Comparison of ENCODE assay signal across 14 mouse cellular contexts in genomic region chr17:79078248-79078647, GRCm38 (mm10).
"Had no signal": no experiment of that assay in that cellular context is flagged by ENCODE, and none has a peak within 500 bp of the region (broad histone marks: within the 10 kb centered on the region; RNA-seq: fewer than 3 reads in every experiment).

No protein-coding gene starts in this region.

- H3K36me3 ChIP-seq: limb, embryonic 15.5 days; liver, embryonic 12.5 days; lung, embryonic 15.5 days; midbrain, embryonic 15.5 days; neural tube, embryonic 13.5 days had no signal

- H3K4me2 ChIP-seq: limb, embryonic 15.5 days; liver, embryonic 12.5 days; lung, embryonic 15.5 days; midbrain, embryonic 11.5 days; midbrain, embryonic 15.5 days; neural tube, embryonic 13.5 days had no signal

- H3K9ac ChIP-seq: limb, embryonic 15.5 days; liver, embryonic 12.5 days; lung, embryonic 15.5 days; midbrain, embryonic 15.5 days; neural tube, embryonic 13.5 days had no signal

- H3K4me1 ChIP-seq: liver, embryonic 12.5 days; megakaryocyte, embryonic 14.5 days; midbrain, embryonic 15.5 days; neural tube, embryonic 13.5 days had no signal

- H3K9me3 ChIP-seq: limb, embryonic 15.5 days; liver, embryonic 12.5 days; lung, embryonic 15.5 days; megakaryocyte, embryonic 14.5 days; midbrain, embryonic 15.5 days; neural tube, embryonic 13.5 days had no signal

- H3K27ac ChIP-seq: limb, embryonic 15.5 days; liver, embryonic 12.5 days; midbrain, embryonic 15.5 days; neural tube, embryonic 13.5 days had no signal

- ATAC-seq: liver, embryonic 12.5 days; midbrain, embryonic 15.5 days had no signal

- DNase-seq: kidney, adult 8-10 months; kidney, postnatal 25 days; lung, postnatal 4 days; retina, postnatal 1 day; right cerebral cortex, postnatal 14 days; thymus, adult 2 months; thymus, postnatal 36 days had no signal

- H3K27me3 ChIP-seq: limb, embryonic 15.5 days; liver, embryonic 12.5 days; lung, embryonic 15.5 days; midbrain, embryonic 15.5 days; neural tube, embryonic 13.5 days had no signal

- H3K4me3 ChIP-seq: limb, embryonic 15.5 days; liver, embryonic 12.5 days; lung, embryonic 15.5 days; megakaryocyte, embryonic 14.5 days; midbrain, embryonic 15.5 days; neural tube, embryonic 13.5 days had no signal
